Mouse (Mus musculus): ENCODE data around the gene Gas7.

- TF ChIP-seq POLR2A (IDR thresholded peaks at IDR 0.05; ENCODE audit: low read depth, low read length) (no peak), CTCF (IDR thresholded peaks at IDR 0.05; ENCODE audit: extremely low read depth, insufficient read length, insufficient replicate concordance, low read depth, low read length) (no peak)
These were observed 149.2 kb downstream of the Gas7 start for GRCm38 (mm10) chr11:67604481-67604880.
